Mouse (Mus musculus): Measurements from ENCODE around the gene Plekhm1.

GRCm38 (mm10) chr11:103325172-103325571 lies 87.3 kb downstream of the Plekhm1 start:
- TF ChIP-seq POLR2A (IDR thresholded peaks at IDR 0.05; ENCODE audit: borderline replicate concordance, extremely low read depth, low read depth, low read length) = no peak
- peak; percentile 88 for TF ChIP-seq CTCF (IDR thresholded peaks at IDR 0.05; ENCODE audit: insufficient read depth, low read length)

Data from lung, adult 2 months (tissue).